Mouse (Mus musculus): ENCODE results near the gene Lars2. TPM values are rescaled to one million over a fixed set of nuclear protein-coding genes. Genes with fewer than 3 reads are reported as not detected.

Lars2 gene
- 214 and 294 TPM in 2 replicates for polyA plus RNA-seq (2012; rRNA removed)

GRCm38 (mm10) chr9:123366708-123367385 is at the start of gene Lars2:
Lars2 (plus strand) TSS chr9:123366927.

GRCm38 (mm10) chr9:123478586-123479195 is 112.0 kb downstream of the Lars2 start, which contains the start of gene Limd1:
Limd1 (plus strand) TSS chr9:123478706.

Other genes starting within 250 kb of the Lars2 start
- 0.13 and 0.26 TPM in 2 replicates for gene Clec3b, start 216.0 kb upstream of the Lars2 start, polyA plus RNA-seq (2012; rRNA removed)
- 0.32 and 0.33 TPM in 2 replicates for gene Cdcp1, start 150.9 kb upstream of the Lars2 start, polyA plus RNA-seq (2012; rRNA removed)
- 2.4 TPM in 2 replicates for gene Tmem158, start 106.2 kb upstream of the Lars2 start, polyA plus RNA-seq (2012; rRNA removed)
- gene Limd1, start 111.8 kb downstream of the Lars2 start, polyA plus RNA-seq (2012; rRNA removed): 10.9 and 12.9 TPM in 2 replicates
- gene Sacm1l, start 162.8 kb downstream of the Lars2 start, polyA plus RNA-seq (2012; rRNA removed): 10.3 and 12.4 TPM in 2 replicates

Data from liver, embryonic 14 days (tissue).